Mouse (Mus musculus) intestine, embryonic 14.5 days (tissue): ENCODE data around the gene Sh2d5. TPM values are rescaled to one million over a fixed set of nuclear protein-coding genes. Genes with fewer than 3 reads are reported as not detected.

Experiments used
- ATAC-seq: fragments of 200-750 bp; cut with Nextera tagmentation; replicated peaks from 2 replicates; pipeline ENCODE4 v1.8.0; 2017; ENCODE audit warnings: low read depth, moderate number of reproducible peaks, moderate TSS enrichment, moderate library complexity; ENCODE audit not compliant: low FRiP score, low TSS enrichment
- DNase-seq: peaks from one replicate; pipeline ENCODE4 v3.0.0-alpha.2; 2018; ENCODE audit warnings: low spot score
- H3K27ac ChIP-seq: fragments of 300-500 bp; sonication (generic); 2 replicates; pipeline ENCODE4 v1.5.1; 2014; ENCODE audit warnings: low read depth, mild to moderate bottlenecking, control low read depth
- H3K27me3 ChIP-seq: fragments of 300-500 bp; sonication (generic); replicated peaks from 2 replicates; pipeline ENCODE4 v1.6.1; 2014; ENCODE audit warnings: low read length, control low read depth; ENCODE audit not compliant: control insufficient read depth, insufficient read depth
- H3K36me3 ChIP-seq: fragments of 300-500 bp; sonication (generic); 2 replicates; pipeline ENCODE4 v1.6.1; 2014; ENCODE audit warnings: low read length, control low read depth; ENCODE audit not compliant: control insufficient read depth, insufficient read depth
- H3K4me1 ChIP-seq: fragments of 300-500 bp; sonication (generic); replicated peaks from 2 replicates; pipeline ENCODE4 v1.6.1; 2014; ENCODE audit warnings: low read length, control low read depth, mixed read lengths; ENCODE audit not compliant: control insufficient read depth, insufficient read depth
- H3K4me2 ChIP-seq: fragments of 300-500 bp; sonication (generic); 2 replicates; pipeline ENCODE4 v1.6.1; 2014; ENCODE audit warnings: low read length
- H3K4me3 ChIP-seq: fragments of 300-500 bp; sonication (generic); 2 replicates; pipeline ENCODE4 v1.5.1; 2014; ENCODE audit warnings: low read depth, low read length, control low read depth, mixed read lengths
- H3K9ac ChIP-seq: fragments of 300-500 bp; sonication (generic); 2 replicates; pipeline ENCODE4 v1.6.1; 2014; ENCODE audit warnings: mild to moderate bottlenecking, low read length
- H3K9me3 ChIP-seq: fragments of 300-500 bp; sonication (generic); 2 replicates; pipeline ENCODE4 v1.6.1; 2016; ENCODE audit warnings: low read length, control low read depth; ENCODE audit not compliant: control insufficient read depth
- WGBS: fragments of 180-500 bp; shearing (Covaris S2); extraction: QIAGEN DNeasy Blood & Tissue Kit; methylation state at CpG from one replicate; pipeline ENCODE4 v1.1.7; 2014; 5-methylcytosine and 5-hydroxymethylcytosine counted together
- polyA plus RNA-seq: library from polyadenylated mRNA; unstranded; fragments of >200 nt; fragmentation: Nextera tagmentation; extraction: Ambion mirVana; gene quantifications from 2 replicates; pipeline ENCODE4 v1.2.1, GENCODE M21; 2014

Gene Sh2d5
- polyA plus RNA-seq, 1 experiment from 2014 or later, result 1.2 TPM

- Histone ChIP-seq H3K27ac (no peak overlapping the region), H3K4me1 (peaks cover 25% of the 10 kb centered on the region), H3K36me3 (no peaks in the 10 kb centered on the region), H3K9ac (no peak overlapping the region), H3K27me3 (peaks cover 14% of the 10 kb centered on the region; the same call in 1 of the 2 replicates), H3K4me3 (peak overlapping the region; percentile 19), H3K4me2 (peak overlapping the region; percentile 43), H3K9me3 (no peaks in the 10 kb centered on the region)
- 2% methylated on average over 14 of the region's 14 CpGs for WGBS
- ATAC-seq, result peak; percentile 17; the same call in 1 of the 2 replicates
- DNase-seq, result peak; percentile 73
Observed at GRCm38 (mm10) chr4:138251819-138252218, 1.6 kb downstream of the Sh2d5 start.

GRCm38 (mm10) chr4:138252231-138252630 lies 2.0 kb downstream of the Sh2d5 start:
- Histone ChIP-seq H3K27ac (no peak overlapping the region), H3K4me3 (peak overlapping the region; percentile 19), H3K9ac (no peak overlapping the region), H3K9me3 (no peaks in the 10 kb centered on the region), H3K4me2 (peak overlapping the region; percentile 43), H3K36me3 (no peaks in the 10 kb centered on the region), H3K27me3 (peaks cover 14% of the 10 kb centered on the region; the same call in 1 of the 2 replicates), H3K4me1 (peaks cover 25% of the 10 kb centered on the region)
- ATAC-seq (no peak), DNase-seq (no peak)
- WGBS, result 15% methylated on average over 5 of the region's 5 CpGs

GRCm38 (mm10) chr4:138257116-138257687 lies 7.0 kb downstream of the Sh2d5 start:
- Histone ChIP-seq H3K27ac (no peak overlapping the region), H3K36me3 (no peaks in the 10 kb centered on the region), H3K9me3 (no peaks in the 10 kb centered on the region), H3K4me2 (no peak overlapping the region), H3K27me3 (no peaks in the 10 kb centered on the region), H3K4me3 (no peak overlapping the region), H3K9ac (no peak overlapping the region), H3K4me1 (peaks cover 4% of the 10 kb centered on the region)
- no peak for DNase-seq
- no peak for ATAC-seq
- WGBS, result 83% methylated on average over 22 of the region's 22 CpGs

GRCm38 (mm10) chr4:138258663-138259062 lies 8.5 kb downstream of the Sh2d5 start:
- H3K4me1 ChIP-seq, result no peaks in the 10 kb centered on the region
- no peak overlapping the region for H3K27ac ChIP-seq
- H3K4me3 ChIP-seq, result no peak overlapping the region
- H3K4me2 ChIP-seq, result no peak overlapping the region
- DNase-seq (no peak), ATAC-seq (no peak)
- H3K9me3 ChIP-seq, result no peaks in the 10 kb centered on the region
- no peaks in the 10 kb centered on the region for H3K36me3 ChIP-seq
- no peak overlapping the region for H3K9ac ChIP-seq
- H3K27me3 ChIP-seq, result peaks cover 8% of the 10 kb centered on the region
- whole genome bisulfite sequencing, result 81% methylated on average over 7 of the region's 7 CpGs

- Histone ChIP-seq H3K27ac (no peak overlapping the region), H3K27me3 (peaks cover 12% of the 10 kb centered on the region), H3K4me2 (no peak overlapping the region), H3K9me3 (no peaks in the 10 kb centered on the region), H3K9ac (no peak overlapping the region), H3K4me3 (no peak overlapping the region), H3K36me3 (no peaks in the 10 kb centered on the region), H3K4me1 (no peaks in the 10 kb centered on the region)
- ATAC-seq, result no peak
- 78% methylated on average over 5 of the region's 5 CpGs for WGBS
- DNase-seq, result no peak
Observed at GRCm38 (mm10) chr4:138259482-138259881, 9.3 kb downstream of the Sh2d5 start.

GRCm38 (mm10) chr4:138261843-138262681 lies 11.9 kb downstream of the Sh2d5 start:
- H3K9ac ChIP-seq, result peak overlapping the region; percentile 23; the same call in 1 of the 2 replicates
- peak; percentile 98 for DNase-seq
- H3K4me3 ChIP-seq, result peak overlapping the region; percentile 58
- ATAC-seq, result peak; percentile 91
- no peaks in the 10 kb centered on the region for H3K36me3 ChIP-seq
- no peaks in the 10 kb centered on the region for H3K9me3 ChIP-seq
- no peak overlapping the region for H3K27ac ChIP-seq
- H3K27me3 ChIP-seq, result peaks cover 12% of the 10 kb centered on the region
- no peaks in the 10 kb centered on the region for H3K4me1 ChIP-seq
- under 1% methylated on average over 49 of the region's 78 CpGs for WGBS
- peak overlapping the region; percentile 89 for H3K4me2 ChIP-seq

- peaks cover 10% of the 10 kb centered on the region for H3K27me3 ChIP-seq
- no peak overlapping the region for H3K4me2 ChIP-seq
- WGBS, result 77% methylated on average over 10 of the region's 10 CpGs
Observed at GRCm38 (mm10) chr4:138267869-138268268, 17.7 kb downstream of the Sh2d5 start.

DNA sequence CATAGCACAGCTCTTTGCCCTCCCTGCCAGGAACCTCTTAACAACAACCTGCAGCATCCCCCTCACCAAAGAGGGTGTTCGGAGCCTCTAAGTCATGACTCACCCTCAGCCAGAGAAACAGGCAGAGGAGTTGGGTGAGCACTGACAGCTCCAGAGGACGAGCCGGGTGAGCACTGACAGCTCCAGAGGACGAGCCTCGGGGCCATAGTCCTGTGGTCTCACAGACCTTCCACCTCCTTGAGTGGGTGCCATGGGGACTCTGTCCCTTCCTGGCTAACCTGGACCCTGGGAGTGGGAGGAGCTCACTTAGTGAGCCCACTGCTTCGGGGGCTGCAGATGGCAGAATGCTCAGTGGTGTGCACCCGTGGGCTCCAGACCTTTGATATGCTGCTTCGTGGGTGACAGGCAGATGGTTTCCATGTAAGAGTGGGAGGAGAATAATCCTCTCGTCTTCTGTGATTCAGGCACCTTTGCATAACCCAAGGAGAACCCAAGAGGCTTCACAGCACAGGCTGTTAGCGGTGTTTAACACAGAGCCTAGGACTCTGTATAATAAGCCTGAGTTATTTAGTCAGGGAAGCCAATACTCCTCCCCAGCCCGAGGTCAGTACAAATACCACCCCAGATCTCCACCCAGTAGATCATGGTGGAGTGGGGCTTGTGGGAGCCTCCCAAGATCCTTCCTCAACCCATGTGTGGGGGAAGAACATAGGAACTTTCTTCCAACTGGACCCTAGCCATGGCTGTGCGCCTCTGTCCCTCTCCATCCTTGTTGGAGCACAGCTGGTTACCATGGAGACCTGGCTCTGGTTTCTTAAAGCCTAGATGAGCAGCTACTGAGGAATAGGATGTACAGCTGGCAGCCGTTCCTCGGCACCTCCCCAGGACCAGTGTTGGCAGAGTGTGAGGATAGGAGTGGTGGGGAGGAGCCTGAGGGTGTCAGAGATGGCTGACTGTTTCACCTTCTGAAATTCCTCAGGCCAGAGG lies 22.1 kb downstream of the Sh2d5 start:
- Histone ChIP-seq H3K4me1 (no peaks in the 10 kb centered on the region), H3K27ac (no peak overlapping the region), H3K4me2 (no peak overlapping the region), H3K9ac (no peak overlapping the region), H3K36me3 (no peaks in the 10 kb centered on the region), H3K4me3 (no peak overlapping the region), H3K27me3 (no peaks in the 10 kb centered on the region), H3K9me3 (no peaks in the 10 kb centered on the region)
- WGBS, result 62% methylated on average over 14 of the region's 14 CpGs
- 0 out of 2 replicates have a peak, but pooled peaks have one; percentile 17 for ATAC-seq
- no peak for DNase-seq

More at GRCm38 (mm10) chr4:138267869-138268268, 17.7 kb downstream of the Sh2d5 start:
- no peaks in the 10 kb centered on the region for H3K36me3 ChIP-seq
- no peak for ATAC-seq
- no peaks in the 10 kb centered on the region for H3K4me1 ChIP-seq
- no peaks in the 10 kb centered on the region for H3K9me3 ChIP-seq
- no peak overlapping the region for H3K4me3 ChIP-seq
- no peak overlapping the region for H3K9ac ChIP-seq
- no peak overlapping the region for H3K27ac ChIP-seq
- no peak for DNase-seq
